Mouse (Mus musculus): Measurements from ENCODE around the gene Ltbr.

DNA sequence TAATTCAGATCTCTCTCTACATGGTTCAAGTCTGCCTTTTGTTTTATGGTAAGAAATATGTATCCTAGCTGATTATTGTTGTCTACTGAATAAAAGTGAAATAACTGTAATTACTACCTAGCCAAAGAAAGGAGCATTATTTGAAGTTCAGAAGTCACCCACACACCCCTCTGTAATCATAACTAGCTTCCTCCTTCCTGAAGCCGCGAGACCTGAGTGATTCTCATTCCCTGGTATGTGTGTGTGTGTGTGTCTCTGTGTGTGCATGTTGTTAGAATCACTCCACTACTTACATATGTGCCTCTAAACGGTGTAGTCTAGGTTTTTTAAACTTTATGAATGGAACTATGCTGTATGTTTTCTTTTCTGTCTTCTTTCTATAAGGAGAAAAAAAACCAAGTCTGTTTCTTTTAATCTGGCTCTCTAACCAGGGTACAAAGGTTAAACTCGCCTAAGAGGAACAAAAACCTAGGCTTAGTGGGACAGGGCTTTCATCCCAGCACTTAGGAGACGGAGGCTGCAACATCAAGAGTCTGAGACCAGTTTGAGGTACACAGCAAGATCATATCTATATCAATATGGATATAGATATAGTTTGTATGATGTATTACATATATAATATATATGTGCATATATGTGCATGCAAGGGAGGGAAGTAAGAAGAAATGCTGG is 16.4 kb downstream of the Ltbr start:
- no peak for TF ChIP-seq CTCF (IDR thresholded peaks at IDR 0.05; ENCODE audit: extremely low read depth, insufficient read depth, low read length)
- TF ChIP-seq POLR2A (IDR thresholded peaks at IDR 0.05; ENCODE audit: extremely low read depth, insufficient read depth, low read length): no peak

Data from cortical plate, adult 2 months (tissue).